Mouse (Mus musculus) small intestine, adult 2 months (tissue): Measurements from ENCODE around the gene Akr1c13. TPM values are rescaled to one million over a fixed set of nuclear protein-coding genes. Genes with fewer than 3 reads are reported as not detected.
"Not testable (repeated sequence)": the region's sequence is repeated elsewhere in the genome, so short reads cannot be mapped to it uniquely, and the experiment has no call there.

Experiments
- H3K27ac ChIP-seq: fragments of 200-500 bp; 2 replicates; pipeline ENCODE4 v1.5.1; 2012; ENCODE audit warnings: low read depth, low read length, control low read depth, inconsistent platforms; ENCODE audit not compliant: insufficient read depth
- H3K27me3 ChIP-seq: fragments of 200-500 bp; 2 replicates; pipeline ENCODE4 v1.6.1; 2012; ENCODE audit warnings: mild to moderate bottlenecking, moderate library complexity, low read length, inconsistent platforms; ENCODE audit not compliant: control insufficient read depth, insufficient read depth
- H3K36me3 ChIP-seq: fragments of 200-500 bp; 2 replicates; pipeline ENCODE4 v1.6.1; 2012; ENCODE audit warnings: mild to moderate bottlenecking, low read length, control low read depth, inconsistent platforms; ENCODE audit not compliant: control insufficient read depth, insufficient read depth
- H3K4me1 ChIP-seq: fragments of 200-500 bp; 2 replicates; pipeline ENCODE4 v1.6.1; 2012; ENCODE audit warnings: low read length, inconsistent platforms, mixed read lengths; ENCODE audit not compliant: control insufficient read depth, insufficient read depth, insufficient read length
- H3K4me3 ChIP-seq: fragments of 200-500 bp; 2 replicates; pipeline ENCODE4 v1.5.1; 2012; ENCODE audit warnings: low read depth, mild to moderate bottlenecking, control low read depth, inconsistent platforms, low read length, moderate library complexity
- CTCF ChIP-seq: fragments of 200-500 bp; IDR thresholded peaks from 2 replicates; pipeline ENCODE4 v1.5.1; 2012; ENCODE audit warnings: low read depth, mild to moderate bottlenecking, control low read depth, inconsistent platforms, low read length, moderate library complexity, mixed read lengths; ENCODE audit not compliant: insufficient replicate concordance, insufficient read length; ENCODE audit errors: extremely low read depth
- POLR2A ChIP-seq: fragments of 200-500 bp; IDR thresholded peaks from 2 replicates; pipeline ENCODE4 v1.6.1; 2012; ENCODE audit warnings: low read depth, mild to moderate bottlenecking, control low read depth, inconsistent platforms, low read length, moderate library complexity
- WGBS: fragments of 180-500 bp; shearing (Covaris S2); methylation state at CpG from one replicate; pipeline ENCODE4 v1.1.7; 2018; 5-methylcytosine and 5-hydroxymethylcytosine counted together
- polyA plus RNA-seq: library from polyadenylated mRNA; depleted of rRNA; stranded (reverse); fragments of >200 nt; gene quantifications from 2 replicates; pipeline ENCODE4 v1.2.3, GENCODE M21; 2012

Akr1c13 gene
- polyA plus RNA-seq, 1 experiment: 5.9 TPM

- H3K27ac ChIP-seq: no peak overlapping the region
- H3K4me3 ChIP-seq: no peak overlapping the region
- no peaks in the 10 kb centered on the region for H3K27me3 ChIP-seq
- H3K36me3 ChIP-seq: no peaks in the 10 kb centered on the region
- no peaks in the 10 kb centered on the region for H3K4me1 ChIP-seq
- TF ChIP-seq CTCF (no peak), POLR2A (no peak)
- 9% methylated on average over 2 of the region's 2 CpGs for WGBS
These were observed 18.0 kb upstream of the Akr1c13 start for GRCm38 (mm10) chr13:4172978-4173377.

DNA sequence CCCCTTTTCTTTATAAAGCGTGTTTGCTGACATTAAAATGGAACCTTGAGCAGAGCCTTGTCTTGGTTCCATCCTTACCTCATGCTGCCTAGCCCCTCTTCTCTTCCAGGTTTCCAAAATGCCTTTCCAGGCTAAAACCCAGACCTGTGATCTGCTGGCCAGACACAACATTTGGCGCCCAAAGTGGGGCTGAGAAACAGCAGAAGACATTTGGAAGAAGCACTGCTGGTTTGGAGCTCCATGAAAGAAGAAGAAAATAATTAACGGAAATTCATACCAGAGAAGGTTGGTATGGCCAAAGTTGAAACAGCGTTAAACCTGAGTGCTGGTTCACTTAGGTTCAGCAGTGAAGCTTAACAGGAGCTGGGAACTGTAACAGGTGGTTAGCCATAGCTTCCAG lies 9.6 kb upstream of the Akr1c13 start:
- H3K27ac ChIP-seq, H3K36me3 ChIP-seq, H3K4me1 ChIP-seq, H3K4me3 ChIP-seq, H3K27me3 ChIP-seq: not testable (repeated sequence)
- 96% methylated on average over 4 of the region's 4 CpGs for WGBS

- Histone ChIP-seq H3K36me3 (no peaks in the 10 kb centered on the region), H3K4me3 (no peak overlapping the region), H3K27me3 (no peaks in the 10 kb centered on the region), H3K4me1 (no peaks in the 10 kb centered on the region), H3K27ac (no peak overlapping the region)
- TF ChIP-seq POLR2A: no peak
- TF ChIP-seq CTCF: no peak
- 55% methylated on average over 9 of the region's 9 CpGs for WGBS
These were observed 7.8 kb upstream of the Akr1c13 start for GRCm38 (mm10) chr13:4183116-4183515.

DNA sequence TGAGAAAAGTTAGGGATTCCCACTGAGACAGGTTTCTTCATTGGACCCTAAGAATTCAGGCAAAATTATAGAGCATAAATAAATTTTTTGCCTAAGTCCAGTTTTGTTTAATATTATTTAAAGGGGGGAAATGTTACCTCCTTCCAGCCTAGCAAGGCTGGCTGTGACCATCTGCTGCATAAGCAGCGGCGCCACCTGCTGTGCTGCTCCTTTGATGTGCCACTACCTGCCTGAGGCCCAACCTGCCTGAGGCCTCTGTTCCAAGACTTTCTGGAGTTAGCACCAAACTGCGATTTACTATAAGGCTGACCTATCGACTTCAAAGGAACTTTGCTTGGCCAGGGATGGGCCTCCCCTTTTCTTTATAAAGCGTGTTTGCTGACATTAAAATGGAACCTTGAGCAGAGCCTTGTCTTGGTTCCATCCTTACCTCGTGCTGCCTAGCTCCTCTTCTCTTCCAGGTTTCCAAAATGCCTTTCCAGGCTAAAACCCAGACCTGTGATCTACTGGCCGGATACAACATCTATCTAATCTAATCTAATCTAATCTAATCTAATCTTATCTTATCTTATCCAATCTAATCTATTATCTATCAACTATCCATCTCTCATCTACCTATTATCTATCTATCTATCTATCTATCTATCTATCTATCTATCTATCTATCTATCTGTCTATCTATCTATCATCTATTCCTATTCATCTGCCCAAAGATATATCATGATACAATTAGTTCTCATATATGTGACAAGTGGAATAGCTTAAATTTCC lies 4.1 kb upstream of the Akr1c13 start:
- TF ChIP-seq CTCF: peak; percentile 12; the same call in 1 of the 2 replicates
- H3K27ac ChIP-seq, H3K27me3 ChIP-seq, H3K36me3 ChIP-seq, H3K4me1 ChIP-seq, H3K4me3 ChIP-seq: not testable (repeated sequence)
- 54% methylated on average over 7 of the region's 7 CpGs for WGBS

- Histone ChIP-seq H3K27me3 (no peaks in the 10 kb centered on the region), H3K4me3 (no peak overlapping the region), H3K4me1 (no peaks in the 10 kb centered on the region; the same call in 1 of the 2 replicates), H3K27ac (no peak overlapping the region), H3K36me3 (no peaks in the 10 kb centered on the region)
- no peak for TF ChIP-seq POLR2A
- TF ChIP-seq CTCF: no peak
- 73% methylated on average over 2 of the region's 2 CpGs for WGBS
These were observed 2.8 kb upstream of the Akr1c13 start for GRCm38 (mm10) chr13:4188174-4188573.

DNA sequence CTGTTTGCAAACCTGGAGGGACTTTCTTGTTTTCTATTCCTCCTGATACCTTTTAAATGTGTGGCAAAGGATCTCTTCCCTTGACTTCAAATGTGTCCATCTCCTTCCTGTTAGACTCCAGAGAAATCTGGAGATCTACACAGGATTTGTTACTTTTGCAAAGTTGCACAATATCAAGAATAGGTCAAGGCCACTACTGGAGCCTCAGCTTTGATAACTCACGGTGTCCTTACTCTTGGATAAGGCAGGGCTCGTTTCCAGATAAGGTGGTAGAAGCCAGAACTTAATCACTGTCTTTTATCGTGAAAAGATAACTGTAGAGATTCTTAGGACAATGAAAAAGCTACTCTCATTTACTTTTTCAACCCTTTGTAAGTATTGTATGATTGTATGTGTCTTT lies 1.6 kb downstream of the Akr1c13 start:
- no peaks in the 10 kb centered on the region; the same call in 1 of the 2 replicates for H3K4me1 ChIP-seq
- peaks cover 11% of the 10 kb centered on the region for H3K36me3 ChIP-seq
- TF ChIP-seq CTCF (no peak), POLR2A (no peak)
- H3K27me3 ChIP-seq: no peaks in the 10 kb centered on the region
- no peak overlapping the region for H3K27ac ChIP-seq
- WGBS: 21% methylated on average over 3 of the region's 3 CpGs
- no peak overlapping the region for H3K4me3 ChIP-seq

- Histone ChIP-seq H3K27ac (no peak overlapping the region), H3K4me1 (peaks cover 6% of the 10 kb centered on the region; the same call in 1 of the 2 replicates), H3K4me3 (no peak overlapping the region), H3K27me3 (no peaks in the 10 kb centered on the region), H3K36me3 (peaks cover 10% of the 10 kb centered on the region; the same call in 1 of the 2 replicates)
- TF ChIP-seq CTCF: no peak
- TF ChIP-seq POLR2A: no peak
- WGBS: 12% methylated on average over 1 of the region's 1 CpGs
These were observed 15.4 kb downstream of the Akr1c13 start for GRCm38 (mm10) chr13:4206147-4206903.
